Mouse (Mus musculus): ENCODE measurements around the gene Padi6.

Gene Padi6

DNA sequence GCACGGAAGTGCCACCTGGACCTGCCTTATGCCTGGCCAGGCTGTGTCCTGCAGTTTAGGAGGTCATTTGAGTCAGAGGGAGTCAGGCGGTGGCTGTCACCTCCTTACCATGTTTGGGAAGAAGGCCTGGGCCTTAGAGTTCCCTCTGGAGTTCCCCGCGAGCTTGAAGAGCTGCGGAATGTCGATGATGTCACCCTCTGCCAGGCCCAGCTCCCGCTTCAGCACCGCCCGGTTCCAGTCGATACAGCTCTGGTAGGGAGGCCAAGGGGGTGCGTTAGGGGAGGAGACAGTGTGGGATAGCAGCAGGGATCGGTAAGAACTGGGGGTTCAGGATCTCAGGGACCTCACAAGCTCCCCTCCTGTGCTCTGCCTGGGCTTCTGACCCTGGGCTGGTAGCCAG, 5.5 kb upstream of the Padi6 start:
- peak; percentile 8 for DNase-seq

DNA sequence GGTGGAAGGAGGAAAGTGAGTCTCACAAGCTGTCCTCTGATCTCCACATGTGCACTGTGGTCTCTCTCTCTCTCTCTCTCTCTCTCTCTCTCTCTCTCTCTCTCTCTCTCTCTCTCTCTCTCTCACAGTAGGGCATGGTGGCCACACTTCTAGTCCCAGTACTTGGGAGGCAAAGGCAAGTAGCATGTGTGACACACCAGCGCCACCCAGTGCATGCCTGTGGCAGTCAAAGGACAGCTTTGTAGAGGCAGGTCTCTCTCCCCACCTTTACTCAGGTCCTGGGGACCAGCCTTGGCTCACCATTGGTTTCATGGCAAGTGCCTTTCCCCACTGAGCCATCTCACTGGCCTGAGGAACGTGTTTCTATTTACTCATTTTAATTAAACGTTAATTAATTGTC, 2.2 kb upstream of the Padi6 start:
- peak; percentile 50 for DNase-seq

DNA sequence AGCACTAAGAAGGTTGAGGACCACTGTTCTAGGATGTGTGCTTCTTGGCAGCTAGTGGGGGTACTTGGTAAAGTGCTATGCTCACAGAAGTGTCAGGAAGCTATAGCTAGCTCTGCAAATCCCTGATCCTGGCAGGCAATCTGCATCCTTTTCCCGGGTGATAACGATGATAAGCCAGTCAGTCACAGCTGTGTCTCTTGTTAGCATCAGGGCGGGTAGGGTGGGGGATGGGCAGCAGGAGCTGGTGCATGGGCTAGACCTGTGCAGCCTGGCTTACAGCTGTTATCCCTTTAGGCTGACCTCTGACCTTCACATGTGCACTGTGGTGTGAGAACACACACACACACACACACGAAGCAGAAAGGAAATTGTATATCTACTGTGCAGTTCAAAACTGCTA, 643 bp upstream of the Padi6 start:
- no peak for DNase-seq

DNA sequence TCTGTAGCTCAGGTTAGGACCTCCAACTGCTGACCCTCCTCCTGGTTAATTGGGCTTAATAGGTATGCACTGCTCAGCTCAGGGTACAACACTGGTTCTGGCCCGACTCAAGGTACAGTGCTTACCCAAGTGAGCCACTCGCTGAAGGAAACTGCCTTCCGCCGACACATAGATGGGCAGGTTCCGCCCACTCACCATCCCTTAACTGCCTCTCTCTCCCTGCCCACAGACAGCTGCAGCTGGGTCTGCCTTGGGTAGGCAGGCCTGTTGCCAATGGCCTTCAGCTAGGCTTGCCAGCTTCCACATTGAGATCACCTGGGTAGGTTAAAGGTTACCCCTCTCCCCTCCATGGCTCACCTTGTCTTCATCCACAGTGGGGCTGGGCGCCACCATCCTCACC, 1.0 kb downstream of the Padi6 start:
- DNase-seq = no peak

DNA sequence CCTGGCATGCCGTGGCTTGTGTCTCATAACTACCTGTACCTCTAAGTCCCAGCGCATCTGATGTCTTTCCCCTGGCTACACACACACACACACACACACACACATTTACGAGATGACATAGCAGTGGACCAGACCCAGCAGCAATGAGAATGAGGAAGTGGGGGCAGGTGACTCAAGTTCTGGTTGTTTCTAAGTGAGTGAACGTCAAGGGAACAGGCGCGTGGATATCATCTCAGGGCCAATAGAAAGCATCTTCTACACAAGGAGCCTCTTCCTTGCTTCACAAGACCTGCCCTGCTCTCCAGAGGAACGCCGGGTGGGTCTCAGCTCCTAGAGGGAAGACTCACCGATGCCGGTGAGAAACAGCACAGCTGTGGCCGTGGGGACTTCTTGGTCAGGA, 1.8 kb downstream of the Padi6 start:
- DNase-seq = no peak

DNA sequence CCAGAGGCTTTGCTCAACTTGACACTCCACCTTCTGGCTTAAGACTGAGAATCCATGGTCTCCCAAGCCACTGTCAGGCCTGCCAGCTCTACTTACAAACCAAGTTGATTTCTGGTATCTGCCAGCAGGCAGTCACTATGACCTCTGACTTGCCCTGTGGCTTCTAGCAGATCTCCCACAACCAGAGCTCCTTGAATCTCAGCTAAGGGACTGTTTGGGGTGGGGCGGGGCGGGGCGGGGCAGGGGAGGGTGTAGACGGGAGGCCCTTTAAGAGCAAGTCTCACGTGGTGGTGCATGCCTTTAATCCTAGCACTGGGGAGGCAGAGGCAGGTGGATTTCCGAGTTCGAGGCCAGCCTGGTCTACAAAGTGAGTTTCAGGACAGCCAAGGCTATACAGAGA, 9.6 kb downstream of the Padi6 start:
- no peak for DNase-seq

DNA sequence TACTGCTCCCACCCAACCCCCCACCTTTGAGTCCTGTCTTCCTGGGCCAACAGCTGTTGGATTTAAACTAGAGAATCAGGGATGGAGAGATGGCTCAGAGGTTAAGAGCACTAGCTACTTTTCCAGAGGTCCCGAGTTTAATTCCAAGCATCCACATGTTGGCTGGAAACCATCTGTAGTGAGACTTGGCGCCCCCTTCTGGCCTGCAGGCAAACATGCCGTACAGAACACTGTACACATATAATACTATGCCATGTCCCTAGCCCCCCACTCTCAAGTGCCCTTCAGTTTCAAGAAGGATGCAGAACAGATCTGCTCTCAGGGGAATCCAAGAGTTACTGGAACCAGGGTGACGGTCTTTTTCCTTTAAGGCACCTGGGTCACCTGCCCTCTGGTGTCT, 10.8 kb downstream of the Padi6 start:
- DNase-seq = no peak

DNA sequence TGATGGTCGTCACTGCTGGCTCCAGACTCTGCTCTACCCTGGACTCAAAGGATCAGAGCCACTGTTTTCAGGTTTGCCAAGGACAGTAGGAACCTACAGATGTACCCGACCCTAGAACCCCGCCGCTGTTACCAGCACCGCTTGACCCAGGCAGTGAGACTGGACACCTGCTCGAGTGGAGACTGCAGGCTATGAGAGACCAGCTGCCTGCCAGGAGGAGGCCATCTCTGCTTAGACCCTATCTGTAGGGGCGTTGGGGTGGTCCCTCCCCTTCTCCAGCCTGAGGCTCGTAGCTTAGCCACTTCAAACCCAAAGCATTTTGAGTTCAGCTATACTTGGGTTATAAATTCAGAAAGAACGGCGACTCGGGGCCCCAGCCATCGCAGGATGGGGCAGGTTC, 15.5 kb downstream of the Padi6 start:
- no peak for DNase-seq

DNA sequence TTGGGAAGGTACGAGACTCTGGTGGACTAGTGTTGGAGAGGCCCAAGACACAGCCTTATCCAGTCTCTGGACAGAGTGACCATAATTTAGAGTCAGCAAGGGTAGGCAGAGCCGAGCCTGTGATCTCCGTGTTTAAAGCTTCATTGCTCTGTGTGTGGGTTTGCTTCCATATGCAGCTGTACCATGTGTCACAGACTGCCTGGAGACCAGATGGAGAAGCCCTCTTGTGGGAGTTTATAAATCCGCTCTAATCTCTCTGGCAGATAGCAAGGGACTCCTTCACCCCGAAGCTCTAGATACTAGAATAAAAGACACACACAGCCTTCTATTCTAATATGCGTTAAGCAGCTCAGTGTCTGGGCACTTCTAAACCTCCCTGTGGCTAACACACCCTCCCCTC, 17.7 kb downstream of the Padi6 start:
- DNase-seq = no peak

DNA sequence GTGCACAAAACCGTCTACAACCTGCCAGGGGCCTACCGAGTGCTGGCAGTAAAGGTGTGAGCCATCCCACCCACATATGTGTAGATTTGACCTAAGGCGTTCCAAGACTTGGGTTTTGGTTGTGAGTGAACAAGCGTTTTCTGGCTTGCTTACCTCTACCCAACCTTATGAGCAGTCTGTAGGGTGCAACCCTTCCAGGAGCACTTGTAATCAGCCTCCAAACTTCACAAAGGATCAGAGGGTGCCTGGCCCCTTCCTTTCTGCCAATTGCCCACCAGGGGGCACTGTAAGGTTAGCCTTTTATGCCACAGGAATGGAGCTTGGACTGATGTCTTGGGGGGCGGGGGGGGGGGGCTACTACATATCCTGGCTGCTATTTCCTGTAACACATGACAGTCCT, 18.6 kb downstream of the Padi6 start:
- peak; percentile 39 for DNase-seq

DNA sequence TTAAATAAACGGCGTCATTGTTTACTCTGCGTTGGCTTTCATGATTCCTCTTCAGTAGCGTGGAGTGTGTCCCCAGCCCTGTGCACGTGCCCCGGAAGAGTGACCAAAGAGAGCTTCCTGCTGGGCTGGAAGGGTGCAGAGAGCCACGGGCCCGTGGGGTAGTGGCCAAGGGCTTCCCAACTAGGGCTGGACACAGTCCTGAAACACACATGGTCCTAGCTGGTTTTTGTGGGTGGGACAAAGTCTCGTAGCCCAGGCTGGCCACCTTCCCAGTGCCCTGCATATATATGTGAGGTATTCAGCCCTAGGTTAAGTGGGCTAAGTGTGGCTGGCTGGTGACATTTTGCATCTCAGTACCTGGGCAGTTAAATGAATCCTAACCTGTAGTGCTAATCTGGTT, 19.3 kb downstream of the Padi6 start:
- DNase-seq = no peak

DNA sequence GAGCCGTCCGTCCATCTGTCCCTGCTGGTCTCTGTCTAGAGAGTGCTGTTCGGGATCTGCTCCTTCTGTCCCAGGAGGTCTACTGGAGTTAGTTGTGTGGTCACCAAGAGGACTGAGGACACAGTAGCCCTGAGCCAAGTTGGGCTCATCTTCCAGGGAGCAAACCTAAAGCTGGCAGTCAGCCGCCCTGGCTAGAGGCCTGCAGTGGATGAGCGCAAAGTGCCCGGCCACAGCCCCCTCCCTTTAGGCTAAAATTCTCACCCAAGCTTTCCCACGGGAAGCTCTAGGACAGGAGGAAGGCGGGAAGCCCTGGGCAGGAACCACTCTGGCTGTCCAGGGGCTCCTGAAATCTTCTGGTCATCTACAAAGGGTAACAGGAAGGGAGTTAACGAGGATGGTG, 19.7 kb downstream of the Padi6 start:
- DNase-seq = no peak

DNA sequence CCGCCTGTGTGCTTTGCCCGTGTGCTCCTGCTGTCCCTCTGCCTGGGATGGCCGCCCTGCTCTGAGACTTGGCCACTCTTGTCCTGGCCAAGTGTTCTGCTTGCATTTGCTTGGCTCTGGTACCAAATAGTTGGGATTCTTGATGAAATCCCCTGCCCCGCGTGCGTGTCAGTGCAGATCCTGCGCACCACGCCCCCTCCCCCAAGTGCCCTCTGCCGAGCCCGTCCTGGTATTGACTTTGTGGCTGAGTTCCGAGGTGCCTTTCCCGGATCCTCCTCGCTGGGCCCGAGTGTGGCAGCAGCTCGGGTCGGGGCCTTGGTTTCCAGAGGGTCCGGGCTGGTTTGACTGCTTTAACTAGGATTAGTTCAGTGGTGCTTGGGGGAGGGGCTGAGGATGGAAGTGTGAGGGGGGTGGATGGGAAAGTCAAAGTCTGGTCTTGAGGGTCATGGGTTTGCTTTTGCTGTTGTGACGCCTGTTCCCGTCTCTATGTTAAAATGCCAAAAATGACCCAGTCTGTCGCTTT, 20.4 kb downstream of the Padi6 start:
- DNase-seq = no peak

DNA sequence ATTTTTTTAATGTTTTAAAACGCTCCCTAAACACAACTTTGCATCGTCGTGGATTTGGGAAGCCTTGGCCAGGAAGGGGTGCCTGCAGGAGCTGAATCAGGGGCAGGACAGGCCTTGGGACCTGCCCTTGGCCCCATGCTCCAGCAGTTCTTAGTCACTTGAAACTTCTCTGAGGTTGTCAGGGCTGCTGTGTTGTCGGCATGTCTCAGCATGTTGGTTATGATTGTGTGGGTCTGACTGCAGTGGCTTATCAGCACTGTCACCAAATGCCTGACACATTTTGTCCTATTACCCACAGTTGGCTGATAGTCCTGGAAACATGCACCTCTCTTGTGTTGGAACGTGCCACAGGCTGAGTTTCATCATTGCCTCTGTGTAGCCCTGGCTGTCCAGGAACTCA, 22.4 kb downstream of the Padi6 start:
- DNase-seq = no peak

DNA sequence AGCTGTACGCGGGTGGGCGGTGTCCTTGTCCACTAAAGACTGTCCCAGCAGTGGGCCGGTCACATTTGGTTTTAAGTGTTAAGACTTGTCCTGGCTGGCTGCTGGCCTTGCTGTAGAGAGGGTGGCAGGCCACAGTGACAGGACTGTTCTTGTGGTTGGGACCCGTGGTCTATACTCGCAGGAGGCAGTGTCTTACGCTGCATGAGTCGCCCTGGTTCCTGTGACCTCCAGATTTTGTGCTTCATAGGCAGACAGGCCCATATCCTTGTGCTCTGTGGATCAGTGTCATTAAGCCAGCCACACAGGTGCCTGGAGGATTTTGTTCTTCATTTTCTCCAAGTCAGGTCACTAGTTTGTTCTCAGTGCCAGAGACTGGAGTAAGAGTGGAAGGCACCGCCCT, 24.0 kb downstream of the Padi6 start:
- DNase-seq = no peak

DNA sequence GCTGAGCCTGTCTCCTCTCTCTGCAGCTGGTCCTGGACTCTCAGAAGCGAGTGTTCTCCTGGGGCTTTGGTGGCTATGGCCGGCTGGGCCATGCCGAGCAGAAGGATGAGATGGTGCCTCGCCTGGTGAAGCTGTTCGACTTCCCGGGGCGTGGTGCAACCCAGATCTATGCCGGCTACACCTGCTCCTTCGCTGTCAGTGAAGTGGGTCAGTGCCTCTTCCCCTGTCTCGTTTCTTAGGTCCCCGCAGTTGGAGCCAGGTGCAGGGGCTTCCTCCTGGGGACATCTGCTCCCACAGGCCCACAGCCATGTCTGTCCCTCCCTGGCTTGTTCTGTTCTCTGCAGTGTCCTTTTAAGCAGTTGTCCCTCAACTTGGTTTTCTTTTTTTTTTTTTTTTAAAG, 25.4 kb downstream of the Padi6 start:
- DNase-seq = no peak

DNA sequence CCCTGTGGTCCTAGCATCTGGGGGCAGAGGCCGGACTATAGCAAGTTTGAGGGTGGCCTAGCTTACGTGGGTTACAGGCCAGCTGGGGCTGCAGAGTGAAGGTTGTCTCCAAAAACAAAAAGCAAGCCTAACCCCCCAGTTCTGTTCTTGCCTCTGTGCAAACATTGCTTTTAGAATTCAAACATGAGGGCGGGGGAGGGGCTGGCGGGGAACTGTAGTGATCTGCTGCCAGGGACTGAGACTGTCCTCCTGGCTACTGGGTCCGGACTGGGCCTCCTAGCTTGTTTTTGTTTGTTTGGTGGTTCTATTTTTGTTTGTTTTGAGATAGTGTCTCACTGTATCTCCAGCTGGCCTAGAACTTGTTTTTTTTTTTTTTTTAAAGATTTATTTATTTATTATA, 27.9 kb downstream of the Padi6 start:
- DNase-seq = no peak

DNA sequence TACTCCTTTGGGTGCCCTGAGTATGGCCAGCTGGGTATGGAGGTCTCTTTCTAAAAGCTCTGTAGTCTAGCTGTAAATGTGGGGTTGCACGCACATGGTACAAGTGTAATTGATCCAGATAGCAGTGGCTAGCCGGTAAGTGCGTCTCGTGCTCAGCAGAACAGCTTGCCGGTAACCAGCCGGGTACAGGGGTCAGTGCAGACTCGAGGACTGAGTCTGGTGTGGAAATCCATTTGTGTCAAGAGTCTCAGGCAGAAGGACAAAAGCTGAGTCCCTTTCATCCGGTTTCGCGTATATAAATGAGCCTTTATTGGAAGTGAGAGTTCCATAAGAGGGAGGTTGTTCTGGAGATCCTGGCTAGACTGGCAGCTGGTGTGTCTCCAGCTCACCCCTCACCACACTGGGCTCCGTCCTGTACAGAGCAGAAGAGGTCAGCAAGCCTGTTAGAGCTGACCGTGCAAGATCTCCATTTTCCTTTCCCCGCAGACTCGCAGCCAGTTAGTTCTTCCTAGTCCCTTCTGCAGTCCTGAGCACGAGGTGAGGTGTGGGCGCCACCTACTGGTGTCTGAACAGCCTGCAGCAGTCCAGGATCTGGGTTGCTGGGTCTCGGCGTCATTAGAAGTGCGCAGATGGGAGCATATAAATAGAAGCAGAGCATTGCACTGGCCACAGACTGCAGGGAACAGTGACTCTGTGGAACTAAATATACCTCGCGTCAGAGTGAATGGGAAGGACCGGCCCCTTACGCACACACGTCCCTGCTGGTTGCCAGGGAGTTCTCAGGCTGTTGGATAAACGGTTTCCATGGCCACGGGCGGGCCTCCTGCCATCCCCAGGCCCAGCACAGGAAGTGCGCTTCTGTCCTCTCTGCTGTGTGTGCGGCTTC, 28.7 kb downstream of the Padi6 start:
- peak; percentile 96 for DNase-seq

DNA sequence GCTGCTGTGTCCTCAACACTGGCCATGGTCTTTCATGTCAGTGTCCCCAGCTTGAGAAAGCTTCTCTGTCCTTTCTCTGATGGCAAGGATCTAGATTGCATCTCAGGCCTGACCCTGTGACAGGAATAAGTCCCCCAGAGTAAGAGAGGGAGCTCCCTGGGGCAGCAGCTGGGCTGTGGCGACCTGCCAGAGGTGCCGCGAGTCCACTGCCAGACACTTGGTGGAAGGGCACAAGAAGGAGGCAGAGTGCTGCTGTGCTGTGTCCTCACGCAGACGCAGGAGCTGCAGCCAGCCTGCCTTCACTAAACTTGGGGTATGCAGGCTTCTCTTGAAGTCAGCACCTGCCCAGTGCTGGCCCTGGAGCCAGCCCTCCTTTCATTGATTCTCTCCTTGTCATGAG, 31.1 kb downstream of the Padi6 start:
- DNase-seq = no peak

DNA sequence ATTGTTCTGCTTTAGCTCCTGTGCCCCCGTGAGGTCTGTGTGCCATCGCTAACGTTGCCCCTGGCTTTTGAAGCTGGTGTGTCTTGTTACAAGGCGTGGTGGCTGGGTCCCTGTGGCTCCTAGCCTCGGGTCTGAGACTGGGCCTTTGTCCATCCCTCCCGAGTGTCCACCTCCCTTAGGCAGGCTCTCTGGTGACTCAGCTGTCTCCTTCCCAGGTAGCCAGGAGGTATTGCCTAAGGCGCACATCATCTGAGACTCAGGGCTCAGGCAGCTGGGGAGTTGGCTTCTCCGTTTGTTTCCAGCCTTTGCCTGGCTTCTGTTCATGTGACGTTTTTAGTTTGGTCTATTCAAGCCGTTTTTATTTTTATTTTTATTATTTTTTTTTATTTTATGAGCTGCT, 31.7 kb downstream of the Padi6 start:
- DNase-seq = no peak

DNA sequence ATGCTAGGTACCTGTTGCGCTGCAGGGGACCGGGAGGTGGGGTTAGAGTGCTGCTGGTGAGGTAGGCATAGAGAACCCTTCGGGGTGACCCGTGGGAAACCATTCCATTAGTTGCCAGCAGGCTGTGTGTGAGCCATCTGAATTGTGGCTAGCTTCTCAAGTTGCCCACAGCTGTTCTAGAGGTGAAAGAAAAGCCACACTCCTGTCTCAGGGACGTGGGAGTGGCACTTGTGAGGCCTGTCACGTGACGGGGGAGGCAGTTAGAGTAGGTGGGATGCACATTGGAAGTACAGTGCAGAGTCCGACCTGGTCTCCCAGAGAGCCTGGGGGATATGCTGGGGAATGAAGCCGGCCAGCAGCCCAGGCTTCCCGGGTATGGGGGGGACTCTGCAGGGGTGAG, 32.8 kb downstream of the Padi6 start:
- no peak for DNase-seq

DNA sequence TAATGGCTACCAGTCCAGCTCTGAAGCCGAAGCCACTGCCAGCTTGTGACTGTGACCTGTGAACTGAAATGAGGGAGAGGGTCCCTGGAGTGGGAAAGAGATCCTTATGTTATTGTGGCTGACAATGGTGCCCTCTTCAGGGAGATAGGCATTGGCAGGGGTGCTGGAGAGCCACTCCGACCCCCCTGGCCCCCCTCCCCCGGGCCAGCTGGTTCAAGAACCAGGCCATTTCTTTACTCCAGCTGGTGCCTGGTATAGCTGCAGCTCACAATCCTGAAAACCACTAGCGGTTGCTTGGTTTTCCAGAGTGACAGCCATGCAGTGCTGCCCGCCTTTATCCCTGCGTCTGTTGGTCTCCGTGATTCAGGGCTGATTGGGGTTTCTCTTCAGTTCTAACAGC, 33.3 kb downstream of the Padi6 start:
- DNase-seq = no peak

DNA sequence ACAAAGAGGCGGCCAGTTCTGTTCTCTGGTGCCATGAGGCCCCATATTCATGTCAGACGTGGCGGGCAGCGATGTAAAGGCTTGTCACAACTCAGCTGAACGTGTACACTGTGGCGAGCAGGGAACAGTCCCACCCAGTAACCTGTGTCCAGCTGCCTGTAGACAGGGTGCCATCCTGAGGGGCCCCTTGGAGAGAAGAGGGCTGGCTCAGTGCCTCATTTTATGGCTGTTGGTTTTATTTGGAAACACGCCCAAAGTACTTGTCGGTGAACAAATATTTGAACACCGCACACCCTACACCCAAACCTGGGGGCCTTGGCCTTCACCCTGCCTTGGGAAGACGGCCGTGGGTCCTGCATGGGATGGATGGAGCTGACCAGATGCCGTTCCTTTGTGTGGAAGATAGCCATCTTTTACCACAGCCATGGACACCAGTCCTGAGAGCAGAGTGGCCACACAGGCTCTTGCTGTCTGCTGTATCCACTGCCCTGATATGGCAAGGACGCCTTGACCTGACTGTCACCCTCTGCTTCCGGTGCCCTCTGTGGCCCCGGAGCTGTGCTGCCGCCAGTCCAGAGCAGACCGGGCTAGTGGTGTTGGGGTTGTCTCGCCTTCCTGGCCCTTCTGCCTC, 34.0 kb downstream of the Padi6 start:
- peak; percentile 50 for DNase-seq

DNA sequence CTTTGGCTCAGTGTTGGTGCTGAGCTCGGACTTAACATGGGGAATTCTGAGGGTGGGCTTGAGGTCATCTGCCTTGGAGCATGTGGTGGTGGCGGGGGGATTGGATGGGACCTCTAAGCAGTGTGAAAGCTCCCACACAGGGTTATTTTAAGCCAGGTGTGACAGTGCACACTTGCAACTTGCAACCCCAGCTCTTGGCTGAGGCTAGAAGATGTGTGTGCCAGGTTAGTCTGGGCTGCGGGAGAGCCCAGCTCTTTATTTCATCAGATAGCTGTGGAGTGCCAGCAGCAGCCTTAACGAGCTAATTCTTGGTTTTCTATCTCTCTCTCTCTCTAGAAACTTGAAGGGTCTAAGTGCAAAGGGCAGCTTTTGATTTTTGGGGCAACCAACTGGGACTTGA, 34.8 kb downstream of the Padi6 start:
- DNase-seq = no peak

DNA sequence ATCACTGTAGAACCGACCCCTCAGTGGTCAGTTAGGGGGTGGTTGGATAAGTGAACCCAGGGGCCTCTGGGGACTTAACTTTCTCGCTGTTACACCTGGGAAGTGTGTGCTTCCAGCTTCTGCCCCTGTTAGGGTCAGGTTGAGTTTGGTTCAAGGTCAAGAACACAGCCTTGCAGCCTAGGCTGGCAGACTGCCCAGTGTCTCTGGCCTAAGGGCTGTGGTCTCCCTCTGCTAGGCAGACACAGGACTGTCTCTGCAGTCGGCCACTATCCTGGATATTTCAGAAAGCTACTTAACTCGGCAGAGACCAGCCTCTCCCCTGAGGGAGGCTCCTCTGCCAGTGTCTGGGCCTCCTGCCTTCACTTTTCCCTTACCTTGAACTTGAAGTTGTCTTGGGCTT, 38.3 kb downstream of the Padi6 start:
- no peak for DNase-seq

Data from lung, postnatal 14 days (tissue).